Mouse (Mus musculus) heart, embryonic 11.5 days (tissue): ENCODE results near the gene Tbc1d10b. TPM values are rescaled to one million over a fixed set of nuclear protein-coding genes. Genes with fewer than 3 reads are reported as not detected.

Experiments
- polyA plus RNA-seq: library from polyadenylated mRNA; unstranded; fragments of >200 nt; fragmentation: Nextera tagmentation; extraction: Ambion mirVana; gene quantifications from 2 replicates; pipeline ENCODE4 v1.2.1, GENCODE M21; 2014

Tbc1d10b gene
- polyA plus RNA-seq, 1 experiment from 2014 or later: 17.5 TPM

Other genes with a start within 250 kb of the Tbc1d10b start
- gene Cdipt, start 232.6 kb downstream of the Tbc1d10b start, polyA plus RNA-seq: 62.8 and 63.0 TPM in 2 replicates
- gene Cdiptos, start 232.4 kb downstream of the Tbc1d10b start, polyA plus RNA-seq: 1.1 and 1.2 TPM in 2 replicates
- 8.2 and 8.5 TPM in 2 replicates for gene Mvp, start 193.8 kb downstream of the Tbc1d10b start, polyA plus RNA-seq
- gene Pagr1b, start 192.0 kb downstream of the Tbc1d10b start, polyA plus RNA-seq: not detected in 2 replicates
- gene Pagr1a, start 191.1 kb downstream of the Tbc1d10b start, polyA plus RNA-seq: 50.9 and 53.2 TPM in 2 replicates
- 36.6 and 40.9 TPM in 2 replicates for gene Gm42742, start 187.4 kb downstream of the Tbc1d10b start, polyA plus RNA-seq
- 4.5 and 5.0 TPM in 2 replicates for gene Prrt2, start 187.3 kb downstream of the Tbc1d10b start, polyA plus RNA-seq
- 38.6 and 44.1 TPM in 2 replicates for gene Maz, start 181.4 kb downstream of the Tbc1d10b start, polyA plus RNA-seq
- 97.7 and 103 TPM in 2 replicates for gene Kif22, start 166.0 kb downstream of the Tbc1d10b start, polyA plus RNA-seq
- gene Zg16, start 121.1 kb downstream of the Tbc1d10b start, polyA plus RNA-seq: not detected in 2 replicates
- gene AI467606, start 117.1 kb downstream of the Tbc1d10b start, polyA plus RNA-seq: 0.92 and 0.96 TPM in 2 replicates
- 6.2 and 6.6 TPM in 2 replicates for gene Qprt, start 86.2 kb downstream of the Tbc1d10b start, polyA plus RNA-seq
- 0.32 and 0.39 TPM in 2 replicates for gene Spn, start 70.6 kb downstream of the Tbc1d10b start, polyA plus RNA-seq
- 41.7 and 41.8 TPM in 2 replicates for gene Cd2bp2, start 12.4 kb downstream of the Tbc1d10b start, polyA plus RNA-seq
- gene Mylpf, start 422 bp upstream of the Tbc1d10b start, polyA plus RNA-seq: 27.8 and 37.5 TPM in 2 replicates
- 12.3 and 14.6 TPM in 2 replicates for gene Zfp553, start 24.6 kb upstream of the Tbc1d10b start, polyA plus RNA-seq
- gene Sept1, start 24.7 kb upstream of the Tbc1d10b start, polyA plus RNA-seq: 19.8 and 23.1 TPM in 2 replicates
- gene Zfp771, start 35.8 kb upstream of the Tbc1d10b start, polyA plus RNA-seq: 35.6 and 39.7 TPM in 2 replicates
- 184 and 197 TPM in 2 replicates for gene Dctpp1, start 52.2 kb upstream of the Tbc1d10b start, polyA plus RNA-seq
- gene Sephs2, start 65.6 kb upstream of the Tbc1d10b start, polyA plus RNA-seq: 80.8 and 87.8 TPM in 2 replicates
- 0.46 and 0.68 TPM in 2 replicates for gene Itgal, start 87.8 kb upstream of the Tbc1d10b start, polyA plus RNA-seq
- 4.7 and 6.0 TPM in 2 replicates for gene Zfp768, start 137.1 kb upstream of the Tbc1d10b start, polyA plus RNA-seq
- 4.4 and 4.9 TPM in 2 replicates for gene Zfp747, start 167.6 kb upstream of the Tbc1d10b start, polyA plus RNA-seq
- 3.7 and 5.5 TPM in 2 replicates for gene 9130019O22Rik, start 178.7 kb upstream of the Tbc1d10b start, polyA plus RNA-seq
- gene E430018J23Rik, start 185.2 kb upstream of the Tbc1d10b start, polyA plus RNA-seq: 4.9 and 5.6 TPM in 2 replicates
- gene Zfp764, start 198.4 kb upstream of the Tbc1d10b start, polyA plus RNA-seq: 4.6 and 4.8 TPM in 2 replicates
- gene Zfp688, start 213.6 kb upstream of the Tbc1d10b start, polyA plus RNA-seq: 14.7 and 23.5 TPM in 2 replicates
- 5.3 and 5.8 TPM in 2 replicates for gene Zfp689, start 240.7 kb upstream of the Tbc1d10b start, polyA plus RNA-seq